Mouse (Mus musculus) erythroid progenitor cell, adult 5-6 weeks (primary cell): ENCODE measurements around the gene Hap1. TPM values are rescaled to one million over a fixed set of nuclear protein-coding genes. Genes with fewer than 3 reads are reported as not detected.

ENCODE experiments used
- ATAC-seq: replicated peaks from 2 replicates; pipeline ENCODE4 v1.8.0; 2016; ENCODE audit warnings: moderate number of reproducible peaks, mild to moderate bottlenecking, moderate TSS enrichment, inconsistent platforms; ENCODE audit not compliant: poor library complexity, low FRiP score, severe bottlenecking
- total RNA-seq, 2 experiments: library from RNA; stranded (forward) in 1 of 2; stranded (reverse) in 1 of 2; fragments of 150-400 nt in 1 of 2; fragments of 186-747, 209-891 nt in 1 of 2; gene quantifications; 2 replicates each; pipeline versions ENCODE4 v1.2.3 to v1.2.4; 2015 to 2017; ENCODE audit warnings: low replicate concordance in 2 of 2

Gene Hap1
- total RNA-seq (2015; ENCODE audit: low replicate concordance) (not detected in 2 replicates), total RNA-seq (2017; ENCODE audit: low replicate concordance) (0.13 TPM in 1 of 2 replicates, not detected in the other)

DNA sequence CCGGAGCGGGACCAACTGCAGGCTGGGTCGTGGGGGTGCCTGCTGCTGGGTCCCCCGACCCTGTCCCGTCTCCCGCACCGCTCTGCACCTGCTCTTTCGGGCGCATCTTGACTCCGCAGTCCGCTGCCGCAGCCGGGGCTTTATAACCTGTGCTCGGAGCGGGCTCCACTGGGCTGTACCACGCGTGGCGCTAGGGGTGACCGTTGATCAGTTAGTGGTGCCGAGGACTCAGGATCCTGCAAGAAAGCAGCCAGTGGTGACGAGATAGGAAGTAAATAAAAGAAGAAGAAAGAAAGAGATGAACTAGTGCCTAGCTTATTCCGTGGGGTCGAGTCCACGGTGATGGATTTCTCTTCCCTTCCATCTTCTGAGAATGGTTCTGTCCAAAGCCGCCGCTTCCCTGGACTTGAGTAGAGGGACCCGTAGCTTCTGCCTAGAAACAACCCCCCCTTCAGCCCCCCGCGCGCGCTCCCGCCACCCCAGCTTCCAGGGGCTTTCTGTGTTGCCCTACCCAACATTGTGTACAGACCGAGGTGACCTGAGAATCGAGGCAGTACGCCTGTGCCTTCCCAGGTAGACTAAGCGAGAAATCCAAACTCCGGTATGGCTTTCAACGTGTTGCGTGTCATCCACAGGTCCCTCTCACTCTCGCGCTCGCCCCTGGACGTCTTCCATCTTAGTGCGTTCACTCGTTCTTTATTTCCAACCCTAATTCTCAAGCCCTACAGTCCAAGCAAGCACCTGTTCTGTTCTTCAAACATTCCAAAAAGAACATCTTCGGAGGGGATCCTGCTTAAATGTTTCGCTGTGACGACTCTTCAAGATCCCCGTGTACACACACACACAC is at the start of gene Hap1:
Gene Hap1, minus strand, starts transcription at position 157 of the 847 bp plus-strand sequence.
- ATAC-seq = no peak

GRCm38 (mm10) chr11:100404456-100405074 is 48.6 kb upstream of the Hap1 start:
- no peak for ATAC-seq

DNA sequence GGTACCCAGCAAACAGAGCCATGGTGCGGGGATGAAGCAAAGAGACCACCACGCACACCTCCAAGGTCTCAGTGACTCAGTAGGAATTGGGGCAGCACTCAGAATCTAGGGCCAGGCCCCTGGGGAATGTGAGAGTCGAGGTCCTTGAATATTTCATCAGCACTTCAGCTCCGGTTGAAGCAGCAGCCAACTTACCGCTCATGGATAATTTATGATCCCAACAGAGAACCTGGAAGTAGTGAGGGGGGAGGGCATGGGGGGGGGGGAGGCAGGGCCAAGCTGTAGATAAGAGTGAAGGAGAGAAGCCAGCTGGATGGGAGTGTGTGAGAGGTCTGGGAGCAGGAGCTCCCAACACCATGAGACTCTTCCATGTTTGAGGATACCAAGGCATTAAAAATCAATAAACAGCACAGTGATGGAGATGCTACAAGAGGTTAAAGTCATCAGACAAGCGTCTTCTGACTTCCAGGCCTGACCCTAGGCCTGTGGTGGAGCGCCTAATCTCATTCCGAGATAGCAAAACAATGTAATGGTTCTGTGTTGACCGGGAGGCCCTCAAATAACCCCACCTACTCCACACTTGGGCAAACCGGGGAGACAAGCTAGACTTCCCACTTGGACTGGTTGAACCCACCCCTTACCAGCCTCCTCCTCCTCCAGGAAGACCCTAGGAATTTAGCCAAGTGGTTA is 47.7 kb upstream of the Hap1 start:
- no peak for ATAC-seq

DNA sequence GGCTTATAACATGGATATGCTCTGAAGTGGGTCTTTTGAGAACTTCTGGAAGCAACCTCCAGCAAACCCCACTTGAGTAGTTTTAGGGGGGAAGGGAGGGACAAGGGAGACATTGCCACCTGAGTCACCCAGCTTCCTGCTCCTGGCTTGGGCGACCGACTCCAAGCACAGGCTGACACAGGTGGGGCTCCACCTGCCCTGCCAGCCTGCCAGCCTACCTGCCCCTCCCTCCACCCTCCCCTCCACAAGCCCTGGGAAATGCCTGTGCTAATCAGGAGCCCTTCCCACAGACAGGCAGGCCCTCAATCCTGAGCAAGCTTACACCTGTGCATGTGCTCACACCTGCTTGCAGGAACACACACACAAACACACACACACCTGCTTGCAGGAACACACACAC is 46.8 kb upstream of the Hap1 start:
- ATAC-seq = no peak

- ATAC-seq = no peak
Observed at GRCm38 (mm10) chr11:100402240-100402639, 46.3 kb upstream of the Hap1 start.

DNA sequence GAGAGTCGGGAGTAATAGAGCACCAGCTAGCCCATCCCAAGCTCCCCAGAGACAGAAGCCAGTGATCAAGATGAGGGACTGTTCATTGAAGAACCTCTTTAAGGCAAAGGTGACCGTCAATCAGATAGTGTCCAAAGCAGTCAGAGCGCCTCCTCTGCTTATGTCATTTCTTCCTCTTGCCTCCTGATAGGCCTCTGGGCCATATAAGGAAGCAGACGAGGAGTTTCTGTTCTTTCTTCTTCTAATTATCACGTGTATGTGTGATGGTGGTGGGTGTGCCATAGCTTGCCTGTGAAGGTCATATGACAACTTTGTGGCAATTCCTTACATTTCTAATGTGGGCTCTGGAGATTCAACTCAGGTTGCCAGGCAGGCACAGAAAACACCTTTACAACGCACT is 44.9 kb upstream of the Hap1 start:
- ATAC-seq = no peak

DNA sequence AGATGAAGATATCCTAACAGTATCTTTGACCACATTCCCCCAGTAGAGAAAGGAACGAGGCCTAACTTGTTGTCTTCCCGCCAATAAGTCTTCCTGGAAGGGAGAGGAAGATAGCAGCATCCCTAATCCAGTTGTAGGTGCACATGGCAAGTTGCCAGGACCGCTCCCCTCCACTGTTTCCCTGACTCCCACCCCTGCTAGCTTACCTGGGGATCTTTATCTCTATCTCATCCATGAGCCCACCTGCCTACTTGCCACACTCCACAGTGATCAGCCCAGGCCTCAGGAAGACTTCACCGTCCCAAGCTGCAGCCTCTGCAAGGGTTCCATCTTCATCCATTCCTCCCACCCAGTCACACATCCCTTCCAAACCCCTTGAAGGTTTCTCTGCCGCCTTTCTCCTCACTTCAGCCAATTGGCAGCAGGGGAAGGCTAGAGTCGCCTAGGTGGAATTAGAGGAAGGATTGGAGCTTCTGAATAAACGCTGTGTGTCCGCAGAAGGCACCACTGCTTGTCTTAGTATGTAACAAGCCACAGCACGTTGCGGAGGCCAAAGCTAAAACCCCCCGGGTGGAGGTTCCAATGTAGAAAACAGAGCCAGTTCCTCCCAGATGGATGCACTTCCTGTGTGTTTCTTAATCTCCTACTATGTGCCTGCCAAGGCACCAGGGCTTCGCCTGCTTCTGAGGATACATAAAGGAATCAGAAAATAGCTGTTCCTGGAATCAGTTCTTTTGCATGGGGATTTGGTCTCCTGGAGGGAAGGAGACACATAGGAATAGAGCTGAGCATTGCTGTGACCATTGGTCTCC is 44.0 kb upstream of the Hap1 start:
- ATAC-seq = no peak

- no peak for ATAC-seq
Observed at GRCm38 (mm10) chr11:100399320-100399719, 43.4 kb upstream of the Hap1 start.

DNA sequence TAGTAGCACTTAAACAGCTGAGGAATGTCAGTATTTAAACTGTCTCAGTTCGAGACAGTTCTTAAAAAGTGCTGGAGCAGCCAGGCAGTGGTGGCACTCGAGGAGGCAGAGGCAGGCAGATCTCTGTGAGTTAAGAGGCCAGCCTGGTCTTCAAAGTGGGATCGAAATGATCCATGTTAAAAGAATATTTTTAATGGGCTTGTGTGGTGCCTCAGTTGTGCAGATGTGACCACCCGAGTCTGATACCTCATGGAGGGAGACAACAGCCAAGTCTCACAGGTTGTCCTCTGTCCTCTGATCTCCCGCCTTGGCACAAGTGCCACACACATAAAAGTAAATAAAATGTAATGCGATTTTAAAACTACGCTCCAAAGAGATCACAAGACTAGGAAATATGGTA is 42.6 kb upstream of the Hap1 start:
- no peak for ATAC-seq

GRCm38 (mm10) chr11:100397600-100398389 is 41.9 kb upstream of the Hap1 start, which contains the start of gene Jup:
Gene Jup (minus strand): TSS chr11:100397763.
- ATAC-seq = 0 out of 2 replicates have a peak, but pooled peaks have one; percentile 45

- ATAC-seq = no peak
Observed at GRCm38 (mm10) chr11:100396886-100397599, 41.1 kb upstream of the Hap1 start.

GRCm38 (mm10) chr11:100395861-100396631 is 40.1 kb upstream of the Hap1 start:
- ATAC-seq = no peak

DNA sequence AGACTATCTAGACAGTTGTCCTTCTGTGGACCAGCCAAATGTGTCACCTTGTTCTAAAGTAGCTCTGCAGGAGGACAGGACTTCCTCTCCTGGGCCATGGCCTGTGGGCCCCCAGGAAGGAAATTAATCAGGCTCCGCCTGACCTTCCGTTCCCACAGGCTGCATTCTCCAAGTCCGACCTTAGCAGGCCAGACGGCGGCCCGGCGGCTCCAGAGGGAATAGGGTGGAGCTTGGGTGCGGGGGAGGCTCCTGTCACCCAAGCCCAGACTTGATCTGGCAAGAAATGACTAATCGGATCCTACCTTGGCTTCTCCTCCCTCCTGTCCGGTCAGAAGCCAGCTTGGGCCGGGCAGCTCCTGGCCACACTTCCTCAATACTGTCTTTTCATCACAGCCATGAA is 39.3 kb upstream of the Hap1 start:
- no peak for ATAC-seq

DNA sequence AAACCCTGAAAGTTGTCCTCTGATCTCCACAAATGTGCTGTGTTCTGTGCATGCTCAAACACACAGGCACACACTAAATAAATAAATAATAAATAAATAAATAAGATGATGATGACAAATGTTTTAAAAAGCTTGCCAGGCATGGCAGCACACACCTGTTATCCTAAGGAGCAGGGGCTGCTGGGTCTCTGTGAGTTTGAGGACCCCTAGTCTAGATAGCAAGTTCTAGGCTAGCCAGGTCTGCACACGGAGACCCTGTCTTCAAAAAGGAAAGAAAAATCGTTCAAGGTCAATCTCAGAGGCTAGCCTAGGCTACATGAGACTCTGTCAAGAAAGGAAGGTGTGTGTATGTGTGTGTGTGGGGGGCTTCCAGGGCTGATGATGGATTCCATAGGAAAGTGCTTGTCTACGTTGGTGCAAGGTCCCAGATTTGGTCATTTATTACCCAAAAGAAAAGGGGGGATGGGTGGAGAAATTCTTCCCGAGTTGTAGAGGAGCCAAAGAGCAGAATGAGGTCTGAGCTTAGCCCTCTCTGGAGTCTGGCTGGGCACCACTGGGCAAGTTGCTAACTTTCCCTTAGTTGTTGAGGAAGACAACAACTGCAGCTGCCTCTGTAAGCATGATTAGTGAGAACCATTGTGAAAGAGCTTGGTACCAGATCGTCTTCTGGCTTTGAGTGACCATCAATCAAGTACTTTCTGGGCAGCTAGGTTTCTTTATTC is 38.6 kb upstream of the Hap1 start:
- ATAC-seq = no peak

GRCm38 (mm10) chr11:100393733-100394132 is 37.8 kb upstream of the Hap1 start:
- no peak for ATAC-seq

GRCm38 (mm10) chr11:100392958-100393357 is 37.0 kb upstream of the Hap1 start:
- no peak for ATAC-seq

- no peak for ATAC-seq
Observed at GRCm38 (mm10) chr11:100391884-100392345, 36.0 kb upstream of the Hap1 start.
